Mouse (Mus musculus) intestine, embryonic 16.5 days (tissue): ENCODE results near the gene Cfap61. TPM values are rescaled to one million over a fixed set of nuclear protein-coding genes. Genes with fewer than 3 reads are reported as not detected.

ENCODE experiments used
- ATAC-seq: fragments of 200-750 bp; cut with Nextera tagmentation; 2 replicates; pipeline ENCODE4 v1.8.0; 2017; ENCODE audit warnings: moderate TSS enrichment, moderate library complexity
- H3K27ac ChIP-seq: fragments of 300-500 bp; sonication (generic); 2 replicates; pipeline ENCODE4 v1.5.1; 2014; ENCODE audit warnings: mild to moderate bottlenecking, low read length
- H3K27me3 ChIP-seq: fragments of 300-500 bp; sonication (generic); replicated peaks from 2 replicates; pipeline ENCODE4 v1.6.1; 2014; ENCODE audit warnings: low read length, control low read depth, mixed read lengths; ENCODE audit not compliant: control insufficient read depth, insufficient read depth
- H3K36me3 ChIP-seq: fragments of 300-500 bp; sonication (generic); 2 replicates; pipeline ENCODE4 v1.6.1; 2014; ENCODE audit warnings: low read length, control low read depth; ENCODE audit not compliant: control insufficient read depth, insufficient read depth
- H3K4me1 ChIP-seq: fragments of 300-500 bp; sonication (generic); 2 replicates; pipeline ENCODE4 v1.6.1; 2014; ENCODE audit warnings: low read length, control low read depth, mixed read lengths; ENCODE audit not compliant: control insufficient read depth, insufficient read depth
- H3K4me2 ChIP-seq: fragments of 300-500 bp; sonication (generic); 2 replicates; pipeline ENCODE4 v1.6.1; 2014; ENCODE audit warnings: low read depth, low read length, control low read depth
- H3K4me3 ChIP-seq: fragments of 300-500 bp; sonication (generic); 2 replicates; pipeline ENCODE4 v1.5.1; 2014; ENCODE audit warnings: mild to moderate bottlenecking, low read length
- H3K9ac ChIP-seq: fragments of 300-500 bp; sonication (generic); 2 replicates; pipeline ENCODE4 v1.6.1; 2014; ENCODE audit warnings: low read depth, low read length
- H3K9me3 ChIP-seq: fragments of 300-500 bp; sonication (generic); 2 replicates; pipeline ENCODE4 v1.6.1; 2016; ENCODE audit warnings: low read length, control low read depth; ENCODE audit not compliant: control insufficient read depth
- WGBS: fragments of 180-500 bp; shearing (Covaris S2); extraction: QIAGEN DNeasy Blood & Tissue Kit; methylation state at CpG from one replicate; pipeline ENCODE4 v1.1.7; 2014; 5-methylcytosine and 5-hydroxymethylcytosine counted together
- polyA plus RNA-seq: library from polyadenylated mRNA; unstranded; fragments of >200 nt; fragmentation: Nextera tagmentation; extraction: Ambion mirVana; gene quantifications from 2 replicates; pipeline ENCODE4 v1.2.1, GENCODE M21; 2015

The Cfap61 gene
- polyA plus RNA-seq, 1 experiment from 2014 or later = 0.51 TPM

DNA sequence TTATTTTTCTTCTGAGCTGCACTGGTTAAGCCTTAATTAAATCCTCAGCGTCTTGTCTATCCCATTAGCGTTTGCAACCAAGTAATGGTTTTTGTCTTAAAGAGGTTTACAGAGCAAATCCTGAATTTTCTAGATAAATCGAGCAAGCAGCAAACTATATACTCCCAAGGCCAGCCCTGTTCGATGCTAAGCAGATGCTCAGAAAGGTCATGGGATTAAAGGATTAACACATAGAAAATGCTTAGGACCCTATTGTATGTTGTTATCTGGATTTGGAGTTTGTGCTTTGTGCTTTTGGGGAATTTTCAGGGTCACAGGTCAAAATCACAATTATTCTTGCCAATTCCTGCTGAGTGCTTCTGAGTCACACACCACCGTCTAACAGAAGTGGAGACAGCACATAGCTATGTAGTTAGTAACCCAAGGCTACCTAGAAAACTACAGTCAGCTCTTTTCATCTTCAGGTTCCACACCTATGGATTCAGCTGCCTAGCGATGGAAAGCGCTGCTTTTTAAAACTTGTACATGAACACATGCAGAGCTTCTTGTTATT lies 13.9 kb downstream of the Cfap61 start:
- WGBS = 65% methylated on average over 7 of the region's 7 CpGs
- Histone ChIP-seq H3K4me2 (no peak overlapping the region), H3K4me1 (no peaks in the 10 kb centered on the region), H3K36me3 (no peaks in the 10 kb centered on the region), H3K9ac (no peak overlapping the region), H3K9me3 (no peaks in the 10 kb centered on the region), H3K27me3 (no peaks in the 10 kb centered on the region), H3K27ac (no peak overlapping the region), H3K4me3 (no peak overlapping the region)
- no peak for ATAC-seq

DNA sequence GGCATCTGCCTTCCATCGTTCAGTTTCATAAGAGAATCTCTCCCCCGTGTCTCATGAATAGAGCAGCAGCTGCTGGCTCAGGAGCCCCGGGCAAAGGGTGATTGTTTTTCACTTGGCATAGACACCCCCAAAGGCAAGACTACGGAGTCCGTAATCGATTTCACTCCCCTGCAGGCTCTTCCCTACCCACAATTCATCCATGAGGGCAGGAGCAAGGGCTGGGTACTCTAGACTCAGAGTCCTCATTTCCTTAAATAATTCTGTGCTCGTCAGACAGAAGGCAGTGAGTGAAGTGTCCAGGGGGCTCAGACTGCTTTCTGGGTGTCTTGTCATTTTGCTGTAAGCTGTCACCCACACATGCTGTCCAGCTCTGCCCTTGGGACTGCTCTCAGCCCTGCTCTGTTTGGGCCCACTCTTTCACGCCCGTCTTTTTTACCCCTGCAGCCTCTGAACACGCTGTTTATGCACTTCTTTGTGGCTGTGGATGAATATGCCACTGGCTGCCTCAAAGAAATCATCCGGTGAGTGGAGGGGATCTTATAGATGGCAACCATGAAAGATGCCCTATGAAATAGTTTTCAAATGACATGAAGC lies 15.0 kb downstream of the Cfap61 start:
- Histone ChIP-seq H3K9ac (no peak overlapping the region), H3K27ac (no peak overlapping the region), H3K4me1 (no peaks in the 10 kb centered on the region), H3K4me2 (no peak overlapping the region), H3K9me3 (no peaks in the 10 kb centered on the region), H3K27me3 (no peaks in the 10 kb centered on the region), H3K36me3 (no peaks in the 10 kb centered on the region), H3K4me3 (no peak overlapping the region)
- no peak for ATAC-seq
- WGBS = 46% methylated on average over 11 of the region's 11 CpGs

DNA sequence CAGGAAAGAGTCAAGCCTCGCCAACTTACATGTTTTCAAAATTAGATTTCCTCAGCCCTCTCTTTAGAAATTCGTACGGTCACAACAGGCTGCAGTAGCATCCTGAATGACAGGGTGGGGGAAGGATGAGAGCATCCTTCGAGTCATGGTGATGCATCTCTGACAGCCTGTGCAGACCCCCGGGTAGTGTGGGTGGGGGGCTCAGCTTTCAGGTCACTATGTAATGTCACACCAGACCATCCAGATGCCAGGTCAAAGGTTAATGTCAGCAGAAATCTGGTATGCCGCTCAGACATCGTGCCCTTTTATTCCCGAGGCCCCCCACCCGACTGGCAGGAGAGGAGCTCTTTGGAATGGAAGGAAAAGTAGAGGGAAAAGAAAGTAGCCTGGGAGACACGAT lies 15.7 kb downstream of the Cfap61 start:
- 32% methylated on average over 10 of the region's 10 CpGs for WGBS

GRCm38 (mm10) chr2:145952726-145953125 lies 18.1 kb downstream of the Cfap61 start:
- Histone ChIP-seq H3K4me2 (no peak overlapping the region), H3K27ac (no peak overlapping the region), H3K9me3 (no peaks in the 10 kb centered on the region), H3K27me3 (no peaks in the 10 kb centered on the region), H3K4me1 (no peaks in the 10 kb centered on the region), H3K9ac (no peak overlapping the region), H3K36me3 (no peaks in the 10 kb centered on the region), H3K4me3 (no peak overlapping the region)
- ATAC-seq = no peak
- WGBS = 62% methylated on average over 5 of the region's 5 CpGs

More for the DNA sequence above, 15.7 kb downstream of the Cfap61 start:
- H3K27ac ChIP-seq = no peak overlapping the region
- H3K4me2 ChIP-seq = no peak overlapping the region
- no peaks in the 10 kb centered on the region for H3K36me3 ChIP-seq
- H3K4me3 ChIP-seq = no peak overlapping the region
- no peak for ATAC-seq
- H3K4me1 ChIP-seq = no peaks in the 10 kb centered on the region
- no peak overlapping the region for H3K9ac ChIP-seq
- no peaks in the 10 kb centered on the region for H3K27me3 ChIP-seq
- H3K9me3 ChIP-seq = no peaks in the 10 kb centered on the region

DNA sequence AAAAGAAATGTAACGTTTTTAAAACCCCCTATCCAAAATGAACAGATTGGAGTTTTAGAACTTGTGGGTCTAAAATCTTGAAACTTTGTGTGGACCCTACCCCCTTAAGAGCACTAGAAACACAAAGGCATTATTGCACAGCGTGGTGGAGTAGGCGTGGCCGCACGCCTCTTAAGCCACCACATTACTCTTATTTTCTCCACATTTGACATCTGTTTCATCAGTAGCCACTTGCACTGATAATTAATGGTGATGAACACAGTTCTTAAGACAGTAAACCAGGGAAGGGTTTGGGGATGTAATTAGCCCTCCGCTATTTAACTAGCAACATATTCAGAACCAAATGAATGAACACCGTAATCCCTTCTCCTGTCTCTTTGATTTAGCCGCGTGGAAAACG lies 21.3 kb downstream of the Cfap61 start:
- 77% methylated on average over 10 of the region's 10 CpGs for WGBS
- no peak for ATAC-seq
- Histone ChIP-seq H3K9me3 (no peaks in the 10 kb centered on the region), H3K4me1 (no peaks in the 10 kb centered on the region), H3K27ac (no peak overlapping the region), H3K4me3 (no peak overlapping the region), H3K27me3 (no peaks in the 10 kb centered on the region), H3K9ac (no peak overlapping the region), H3K36me3 (no peaks in the 10 kb centered on the region), H3K4me2 (no peak overlapping the region)

GRCm38 (mm10) chr2:145956318-145956717 lies 21.7 kb downstream of the Cfap61 start:
- H3K9ac ChIP-seq = no peak overlapping the region
- H3K27me3 ChIP-seq = no peaks in the 10 kb centered on the region
- WGBS = 76% methylated on average over 5 of the region's 5 CpGs
- H3K4me3 ChIP-seq = no peak overlapping the region
- no peak for ATAC-seq
- no peaks in the 10 kb centered on the region for H3K36me3 ChIP-seq
- H3K27ac ChIP-seq = no peak overlapping the region
- no peaks in the 10 kb centered on the region for H3K9me3 ChIP-seq
- no peak overlapping the region for H3K4me2 ChIP-seq
- H3K4me1 ChIP-seq = no peaks in the 10 kb centered on the region

DNA sequence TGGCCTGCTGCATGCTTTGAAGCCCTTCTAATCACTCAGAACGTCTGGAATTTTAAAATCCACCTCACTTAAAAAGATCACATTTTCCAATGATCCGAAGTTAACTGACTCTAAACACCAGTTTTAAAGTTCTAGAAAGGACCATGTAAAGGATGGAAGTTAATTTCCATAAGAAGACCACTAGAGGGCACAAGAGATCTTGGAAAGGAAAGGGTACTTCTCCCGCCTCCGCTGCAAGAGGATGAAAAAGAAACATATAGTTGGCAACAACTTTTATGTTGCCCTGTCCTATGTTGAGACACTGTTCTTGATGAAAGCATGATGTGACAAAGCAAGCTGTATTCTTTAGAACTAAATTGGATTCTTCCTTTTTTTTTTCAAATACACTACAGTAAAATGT lies 22.9 kb downstream of the Cfap61 start:
- H3K4me2 ChIP-seq = no peak overlapping the region
- ATAC-seq = no peak
- H3K4me1 ChIP-seq = no peaks in the 10 kb centered on the region
- H3K27ac ChIP-seq = no peak overlapping the region
- no peaks in the 10 kb centered on the region for H3K36me3 ChIP-seq
- no peaks in the 10 kb centered on the region for H3K9me3 ChIP-seq
- H3K4me3 ChIP-seq = no peak overlapping the region
- no peak overlapping the region for H3K9ac ChIP-seq
- 14% methylated on average over 4 of the region's 4 CpGs for WGBS
- no peaks in the 10 kb centered on the region for H3K27me3 ChIP-seq

DNA sequence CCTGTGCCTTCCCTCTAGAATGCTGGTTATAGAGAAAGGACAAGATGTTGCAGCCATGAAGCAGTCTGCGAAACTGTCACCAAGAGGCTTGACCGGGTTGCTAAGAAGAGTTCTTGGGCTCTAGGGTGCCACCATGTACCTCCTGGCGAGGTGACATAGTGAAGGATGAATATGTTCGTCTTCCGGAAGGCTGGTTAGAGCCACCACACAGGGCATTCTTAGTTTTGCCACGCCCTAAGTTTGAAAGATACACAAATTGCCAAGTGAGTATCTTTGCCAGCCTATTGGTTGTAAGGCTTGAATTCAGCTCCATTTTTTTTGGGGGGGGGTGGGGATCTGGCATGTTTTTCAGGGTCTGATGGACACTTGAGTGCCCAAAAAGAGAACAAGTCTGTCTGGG lies 23.5 kb downstream of the Cfap61 start:
- 80% methylated on average over 6 of the region's 6 CpGs for WGBS
- Histone ChIP-seq H3K4me1 (no peaks in the 10 kb centered on the region), H3K27ac (no peak overlapping the region), H3K9ac (no peak overlapping the region), H3K9me3 (no peaks in the 10 kb centered on the region), H3K27me3 (no peaks in the 10 kb centered on the region), H3K36me3 (no peaks in the 10 kb centered on the region), H3K4me3 (no peak overlapping the region), H3K4me2 (no peak overlapping the region)
- no peak for ATAC-seq

DNA sequence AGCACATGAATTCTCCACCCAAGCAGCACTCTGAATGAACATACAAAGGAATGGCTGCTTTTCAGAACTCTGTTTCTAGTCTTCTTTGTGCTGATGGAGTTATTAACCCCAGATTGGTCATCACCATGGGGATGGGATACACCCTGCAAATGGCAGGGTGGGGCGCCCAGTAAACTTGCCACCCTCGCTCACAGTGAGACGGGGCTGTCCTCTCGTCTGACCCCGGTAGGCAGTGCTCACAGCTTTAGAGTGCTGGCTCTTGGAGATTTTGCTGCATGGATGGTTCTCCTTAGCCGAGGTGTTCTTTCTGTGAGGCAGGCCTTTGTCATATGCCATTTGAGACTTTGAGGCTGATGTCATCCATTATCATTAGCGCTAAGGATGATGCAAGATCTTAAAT lies 24.0 kb downstream of the Cfap61 start:
- Histone ChIP-seq H3K4me3 (no peak overlapping the region), H3K27me3 (no peaks in the 10 kb centered on the region), H3K9me3 (no peaks in the 10 kb centered on the region), H3K27ac (no peak overlapping the region), H3K4me1 (no peaks in the 10 kb centered on the region), H3K9ac (no peak overlapping the region), H3K4me2 (no peak overlapping the region), H3K36me3 (no peaks in the 10 kb centered on the region)
- WGBS = 85% methylated on average over 7 of the region's 7 CpGs
- ATAC-seq = no peak

DNA sequence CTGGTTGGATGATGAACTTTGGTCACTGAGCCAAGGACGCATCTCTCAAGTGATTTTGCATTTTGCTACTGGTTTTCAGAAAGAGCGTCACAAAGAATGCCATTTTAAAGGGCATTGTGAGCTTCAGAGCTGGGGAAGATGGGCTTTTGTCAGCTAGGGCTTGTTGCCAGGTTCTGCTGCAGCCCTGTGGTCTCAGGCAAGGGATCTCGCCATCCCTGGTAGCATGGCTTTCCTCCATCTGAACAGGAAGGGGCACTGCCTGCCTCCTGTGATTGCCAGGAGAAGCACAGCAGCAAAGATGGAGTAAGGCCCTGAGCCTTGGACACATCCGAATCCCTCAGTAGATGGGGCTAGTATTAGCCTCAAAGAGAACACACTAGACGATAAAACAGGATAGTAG lies 27.3 kb downstream of the Cfap61 start:
- 90% methylated on average over 5 of the region's 5 CpGs for WGBS
- H3K27me3 ChIP-seq = no peaks in the 10 kb centered on the region
- H3K4me1 ChIP-seq = no peaks in the 10 kb centered on the region
- H3K9me3 ChIP-seq = no peaks in the 10 kb centered on the region
- H3K9ac ChIP-seq = no peak overlapping the region
- no peak overlapping the region for H3K27ac ChIP-seq
- H3K4me3 ChIP-seq = no peak overlapping the region
- no peak overlapping the region for H3K4me2 ChIP-seq
- no peak for ATAC-seq
- no peaks in the 10 kb centered on the region for H3K36me3 ChIP-seq
